Mouse (Mus musculus) liver, postnatal 0 days (tissue): ENCODE measurements around the gene Ccrl2. TPM values are rescaled to one million over a fixed set of nuclear protein-coding genes. Genes with fewer than 3 reads are reported as not detected.

Experiments used
- ATAC-seq: fragments of 200-750 bp; cut with Nextera tagmentation; 2 replicates; pipeline ENCODE4 v1.8.0; 2017; ENCODE audit warnings: mild to moderate bottlenecking, moderate library complexity
- DNase-seq: peaks from one replicate; pipeline ENCODE4 v3.0.0-alpha.2; 2016
- H3K27ac ChIP-seq: fragments of 300-500 bp; sonication (generic); 2 replicates; pipeline ENCODE4 v1.5.1; 2014; ENCODE audit warnings: antibody characterized with exemption, moderate library complexity, mild to moderate bottlenecking, low read depth
- H3K27me3 ChIP-seq: fragments of 300-500 bp; sonication (generic); 2 replicates; pipeline ENCODE4 v1.6.1; 2014; ENCODE audit warnings: low read length, control low read depth, mixed read lengths; ENCODE audit not compliant: insufficient read depth
- H3K36me3 ChIP-seq: fragments of 300-500 bp; sonication (generic); replicated peaks from 2 replicates; pipeline ENCODE4 v1.6.1; 2014; ENCODE audit warnings: mild to moderate bottlenecking, control low read depth, low read length, moderate library complexity, mixed read lengths; ENCODE audit not compliant: insufficient read depth
- H3K4me1 ChIP-seq: fragments of 300-500 bp; sonication (generic); 2 replicates; pipeline ENCODE4 v1.6.1; 2014; ENCODE audit warnings: antibody characterized with exemption, mild to moderate bottlenecking, control low read depth; ENCODE audit not compliant: insufficient read depth
- H3K4me2 ChIP-seq: fragments of 300-500 bp; sonication (generic); 2 replicates; pipeline ENCODE4 v1.6.1; 2014; ENCODE audit warnings: low read depth, mild to moderate bottlenecking, low read length, moderate library complexity, mixed read lengths
- H3K4me3 ChIP-seq: fragments of 300-500 bp; sonication (generic); 2 replicates; pipeline ENCODE4 v1.5.1; 2014; ENCODE audit warnings: low read depth, low read length
- H3K9ac ChIP-seq: fragments of 300-500 bp; sonication (generic); replicated peaks from 2 replicates; pipeline ENCODE4 v1.6.1; 2014; ENCODE audit warnings: mild to moderate bottlenecking, moderate library complexity
- H3K9me3 ChIP-seq: fragments of 300-500 bp; sonication (generic); 2 replicates; pipeline ENCODE4 v1.6.1; 2016; ENCODE audit warnings: mild to moderate bottlenecking, control low read depth, low read length, mixed read lengths
- CTCF ChIP-seq: sonication (generic); IDR thresholded peaks from 2 replicates; pipeline ENCODE4 v1.5.1; 2016; ENCODE audit warnings: antibody characterized with exemption, low read depth
- EP300 ChIP-seq: IDR thresholded peaks from 2 replicates; pipeline ENCODE4 v1.6.1; 2016; ENCODE audit warnings: antibody characterized with exemption, low read depth, mild to moderate bottlenecking
- whole genome bisulfite sequencing: fragments of 180-500 bp; shearing (Covaris S2); extraction: QIAGEN DNeasy Blood & Tissue Kit; methylation state at CpG from one replicate; pipeline ENCODE4 v1.1.7; 2014; ENCODE audit not compliant: insufficient replicate concordance; 5-methylcytosine and 5-hydroxymethylcytosine counted together
- polyA plus RNA-seq: library from polyadenylated mRNA; unstranded; fragments of >200 nt; fragmentation: Nextera tagmentation; extraction: Ambion mirVana; gene quantifications from 2 replicates; pipeline ENCODE4 v1.2.1, GENCODE M21; 2015

Ccrl2 gene
- polyA plus RNA-seq, 1 experiment from 2014 or later = 8.4 TPM

- no peaks in the 10 kb centered on the region for H3K27me3 ChIP-seq
- H3K27ac ChIP-seq = 0 out of 2 replicates have a peak overlapping the region, but pooled peaks have one; percentile 11
- no peak for TF ChIP-seq EP300
- no peak for TF ChIP-seq CTCF
- H3K9ac ChIP-seq = no peak overlapping the region
- 0 out of 2 replicates have a peak, but pooled peaks cover 4% of the 10 kb centered on the region for H3K36me3 ChIP-seq
- WGBS = 64% methylated on average over 4 of the region's 4 CpGs
- no peaks in the 10 kb centered on the region for H3K9me3 ChIP-seq
- H3K4me3 ChIP-seq = no peak overlapping the region
- DNase-seq = no peak
- no peak overlapping the region for H3K4me2 ChIP-seq
- no peak for ATAC-seq
- H3K4me1 ChIP-seq = 0 out of 2 replicates have a peak, but pooled peaks cover 2% of the 10 kb centered on the region
Measured at GRCm38 (mm10) chr9:111039966-111040365, 17.4 kb downstream of the Ccrl2 start.

- Histone ChIP-seq H3K27ac (no peak overlapping the region), H3K4me3 (no peak overlapping the region), H3K9ac (no peak overlapping the region), H3K4me1 (0 out of 2 replicates have a peak, but pooled peaks cover 2% of the 10 kb centered on the region), H3K4me2 (no peak overlapping the region), H3K36me3 (0 out of 2 replicates have a peak, but pooled peaks cover 2% of the 10 kb centered on the region), H3K27me3 (no peaks in the 10 kb centered on the region), H3K9me3 (no peaks in the 10 kb centered on the region)
- ATAC-seq (no peak), DNase-seq (no peak)
- TF ChIP-seq EP300 = no peak
- TF ChIP-seq CTCF = no peak
- 65% methylated on average over 4 of the region's 4 CpGs for WGBS
Measured at GRCm38 (mm10) chr9:111033717-111034116, 23.6 kb downstream of the Ccrl2 start.

GRCm38 (mm10) chr9:111026791-111027190 is 30.5 kb downstream of the Ccrl2 start:
- Histone ChIP-seq H3K36me3 (no peaks in the 10 kb centered on the region), H3K9ac (no peak overlapping the region), H3K9me3 (no peaks in the 10 kb centered on the region), H3K27me3 (no peaks in the 10 kb centered on the region), H3K4me1 (no peaks in the 10 kb centered on the region), H3K4me3 (no peak overlapping the region), H3K27ac (no peak overlapping the region), H3K4me2 (no peak overlapping the region; the same call in 1 of the 2 replicates)
- DNase-seq = no peak
- ATAC-seq = no peak
- TF ChIP-seq EP300 = no peak
- no peak for TF ChIP-seq CTCF
- 63% methylated on average over 10 of the region's 10 CpGs for WGBS

GRCm38 (mm10) chr9:111019022-111019421 is 38.3 kb downstream of the Ccrl2 start, which contains the start of gene Ltf:
Gene Ltf, plus strand, starts transcription at chr9:111019271.
- H3K4me3 ChIP-seq = peak within 1 kb of the TSS; percentile 26
- H3K36me3 ChIP-seq = no peaks in the 10 kb centered on the region
- DNase-seq (peak; percentile 61), ATAC-seq (peak; percentile 72)
- H3K27ac ChIP-seq = 0 out of 2 replicates have a peak within 1 kb of the TSS, but pooled peaks have one; percentile 39
- H3K9me3 ChIP-seq = no peaks in the 10 kb centered on the region
- no peaks in the 10 kb centered on the region for H3K27me3 ChIP-seq
- H3K4me1 ChIP-seq = peaks cover 3% of the 10 kb centered on the region; the same call in 1 of the 2 replicates
- H3K4me2 ChIP-seq = 0 out of 2 replicates have a peak within 1 kb of the TSS, but pooled peaks have one; percentile 1
- 31% methylated on average over 5 of the region's 5 CpGs for WGBS
- TF ChIP-seq EP300 = no peak
- no peak for TF ChIP-seq CTCF
- peak within 1 kb of the TSS; percentile 30; the same call in 1 of the 2 replicates for H3K9ac ChIP-seq

DNA sequence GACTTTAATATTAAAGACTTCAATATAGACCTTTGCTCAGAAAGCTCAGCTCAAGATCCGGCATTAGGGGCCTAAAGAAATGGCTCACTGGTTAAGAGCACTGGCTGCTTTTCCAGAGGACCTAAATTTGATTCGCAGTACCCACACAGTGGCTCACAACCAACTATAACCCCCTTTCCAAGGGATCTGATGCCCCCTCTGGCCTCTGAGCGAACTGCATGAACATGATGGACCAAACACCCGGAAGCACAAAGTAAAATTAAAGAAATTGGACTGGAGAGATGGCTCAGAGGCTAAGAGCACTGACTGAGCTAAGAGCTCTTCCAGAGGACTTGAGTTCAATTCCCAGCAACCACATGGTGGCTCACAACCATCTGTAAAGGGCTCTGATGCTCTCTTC is 41.7 kb downstream of the Ccrl2 start:
- no peak overlapping the region for H3K4me2 ChIP-seq
- H3K9ac ChIP-seq = no peak overlapping the region
- no peak overlapping the region for H3K4me3 ChIP-seq
- H3K36me3 ChIP-seq = no peaks in the 10 kb centered on the region
- DNase-seq (no peak), ATAC-seq (no peak)
- H3K27ac ChIP-seq = no peak overlapping the region
- H3K27me3 ChIP-seq = no peaks in the 10 kb centered on the region
- H3K4me1 ChIP-seq = peaks cover 3% of the 10 kb centered on the region; the same call in 1 of the 2 replicates
- no peaks in the 10 kb centered on the region for H3K9me3 ChIP-seq
- 72% methylated on average over 4 of the region's 4 CpGs for WGBS
- TF ChIP-seq CTCF = peak; percentile 34; the same call in 1 of the 2 replicates
- TF ChIP-seq EP300 = no peak

GRCm38 (mm10) chr9:111012041-111012440 is 45.3 kb downstream of the Ccrl2 start:
- Histone ChIP-seq H3K27me3 (no peaks in the 10 kb centered on the region), H3K9me3 (no peaks in the 10 kb centered on the region), H3K27ac (no peak overlapping the region), H3K4me3 (no peak overlapping the region), H3K36me3 (no peaks in the 10 kb centered on the region), H3K4me2 (no peak overlapping the region), H3K9ac (no peak overlapping the region), H3K4me1 (no peaks in the 10 kb centered on the region)
- no peak for ATAC-seq
- TF ChIP-seq EP300 = no peak
- 56% methylated on average over 3 of the region's 3 CpGs for WGBS
- DNase-seq = no peak

GRCm38 (mm10) chr9:111011550-111011949 is 45.8 kb downstream of the Ccrl2 start:
- WGBS = 71% methylated on average over 9 of the region's 9 CpGs
- ATAC-seq (no peak), DNase-seq (no peak)

More at GRCm38 (mm10) chr9:111011550-111011949, 45.8 kb downstream of the Ccrl2 start:
- H3K9ac ChIP-seq = no peak overlapping the region
- no peak overlapping the region for H3K4me2 ChIP-seq
- H3K9me3 ChIP-seq = no peaks in the 10 kb centered on the region
- H3K27ac ChIP-seq = no peak overlapping the region
- H3K4me1 ChIP-seq = no peaks in the 10 kb centered on the region
- TF ChIP-seq EP300 = no peak
- no peak for TF ChIP-seq CTCF
- no peaks in the 10 kb centered on the region for H3K36me3 ChIP-seq
- no peaks in the 10 kb centered on the region for H3K27me3 ChIP-seq
- H3K4me3 ChIP-seq = no peak overlapping the region
